Mouse (Mus musculus): Measurements from ENCODE around the gene St5.

DNA sequence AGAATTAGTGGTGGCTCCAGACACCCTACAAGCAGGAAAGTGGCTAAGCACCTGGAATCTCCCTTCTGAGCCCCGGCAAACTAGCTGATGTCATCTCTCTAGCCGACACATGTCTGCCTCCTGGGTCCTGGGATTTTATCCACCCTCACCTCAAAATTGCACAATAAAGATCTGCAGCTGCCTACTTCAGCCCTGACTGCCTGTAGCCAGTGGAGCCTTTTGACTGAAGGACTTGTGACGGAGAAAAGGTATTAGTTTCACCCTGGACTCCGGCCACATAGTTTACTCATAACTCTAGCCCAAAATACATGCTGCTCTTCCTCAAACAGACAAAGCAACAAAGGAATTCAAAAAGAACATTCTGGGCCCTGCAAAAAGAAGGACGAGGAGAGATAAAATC lies 66.0 kb downstream of the St5 start:
- TF ChIP-seq GATA1 (IDR thresholded peaks at IDR 0.05; ENCODE audit: low read depth, low read length): no peak
- TF ChIP-seq CHD2 (IDR thresholded peaks at IDR 0.05; ENCODE audit: low read length): no peak
- no peak for TF ChIP-seq CTCF (IDR thresholded peaks at IDR 0.05 in 2 of 3, conservative IDR thresholded peaks at IDR 0.05 in 1 of 3; ENCODE audit: control insufficient read depth in 1 of 3, insufficient read depth in 1 of 3, low read depth in 2 of 3, low read length in 3 of 3, poor library complexity in 1 of 3, severe bottlenecking in 1 of 3)
- TF ChIP-seq ZC3H11A (IDR thresholded peaks at IDR 0.05; ENCODE audit: low read depth, low read length): no peak
- TF ChIP-seq POLR2A (IDR thresholded peaks at IDR 0.05; ENCODE audit: control insufficient read depth in 1 of 2, insufficient read depth in 1 of 2, low read depth in 1 of 2, low read length in 2 of 2, poor library complexity in 1 of 2): no peak
- TF ChIP-seq EP300 (IDR thresholded peaks at IDR 0.05; ENCODE audit: low read depth in 1 of 2, low read length in 2 of 2): no peak
- no peak for TF ChIP-seq MAX (IDR thresholded peaks at IDR 0.05; ENCODE audit: low read length)
- no peak for TF ChIP-seq SIN3A (IDR thresholded peaks at IDR 0.05; ENCODE audit: low read length)
